Comparison of ENCODE assay signal across 22 mouse cellular contexts in the genomic region with DNA sequence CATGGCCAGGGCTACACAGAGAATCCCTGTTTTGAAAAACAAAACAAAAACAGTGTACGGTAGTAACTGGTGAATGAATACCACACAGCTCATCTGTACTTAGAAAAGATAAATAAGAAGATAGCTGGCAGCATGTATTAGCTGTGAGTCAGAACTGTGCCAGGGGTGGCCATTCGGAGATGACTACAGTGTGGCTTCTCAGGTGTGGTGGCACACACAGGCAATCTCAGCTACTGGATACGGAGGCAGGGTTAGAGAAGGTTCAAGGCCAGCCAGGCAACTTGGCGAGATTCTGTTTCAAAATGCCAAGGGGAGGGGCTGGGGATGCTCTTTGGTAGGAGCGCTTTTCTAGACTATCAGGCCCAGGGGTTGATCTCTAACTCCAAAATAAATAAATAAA. TPM values are rescaled to one million over a fixed set of nuclear protein-coding genes. Genes with fewer than 3 reads are reported as not detected.
A peak's percentile ranks its signal among the peaks of the same experiment; 100 is the strongest.
DNase-seq lines count a peak whose midpoint lies in the region; ATAC-seq and TF ChIP-seq lines count a peak whose summit lies in the region.
"Had no signal": no experiment of that assay in that cellular context is flagged by ENCODE, and none has a peak within 500 bp of the region (broad histone marks: within the 10 kb centered on the region; RNA-seq: fewer than 3 reads in every experiment).

No protein-coding gene starts in this region.

- 0 out of 2 replicates have a peak, but pooled peaks have one; percentile 16 for ATAC-seq in stomach, postnatal 0 days (ENCODE audit: low FRiP score, low TSS enrichment)
- ATAC-seq: CD4-positive, CD25-positive, alpha-beta regulatory T cell, adult 4 months; forebrain, embryonic 13.5 days; forebrain, embryonic 16.5 days had no signal

- no peak for TF ChIP-seq POLR2A in ES-Bruce4 (IDR thresholded peaks at IDR 0.05; ENCODE audit: insufficient read depth, low read length)

- peaks cover 15% of the 10 kb centered on the region for H3K4me1 ChIP-seq in ES-Bruce4 (ENCODE audit: control insufficient read depth, insufficient read depth, low read length)
- H3K4me1 ChIP-seq in stomach, postnatal 0 days (replicated peaks; ENCODE audit: control insufficient read depth, insufficient read depth) = 0 out of 2 replicates have a peak, but pooled peaks cover 2% of the 10 kb centered on the region
- H3K4me1 ChIP-seq: embryonic facial prominence, embryonic 12.5 days had no signal

- H3K4me2 ChIP-seq in stomach, postnatal 0 days (replicated peaks; ENCODE audit: low read depth) = no peak overlapping the region
- H3K4me2 ChIP-seq: embryonic facial prominence, embryonic 12.5 days; forebrain, embryonic 13.5 days had no signal

- H3K4me3 ChIP-seq in ES-Bruce4 (ENCODE audit: low read depth, low read length) = no peak overlapping the region
- H3K4me3 ChIP-seq in stomach, postnatal 0 days (ENCODE audit: low read depth, low read length) = no peak overlapping the region
- H3K4me3 ChIP-seq: embryonic facial prominence, embryonic 10.5 days; embryonic facial prominence, embryonic 12.5 days; forebrain, embryonic 13.5 days had no signal

- 90% methylated on average over 5 of the region's 5 CpGs for WGBS in stomach, postnatal 0 days

- H3K9me3 ChIP-seq in ES-Bruce4 (replicated peaks; ENCODE audit: control insufficient read depth, insufficient read depth, low read length, poor library complexity, severe bottlenecking) = no peaks in the 10 kb centered on the region
- H3K9me3 ChIP-seq in stomach, postnatal 0 days (ENCODE audit: control insufficient read depth, low read length) = no peaks in the 10 kb centered on the region
- H3K9me3 ChIP-seq: embryonic facial prominence, embryonic 10.5 days; embryonic facial prominence, embryonic 12.5 days; forebrain, embryonic 13.5 days; G1E had no signal

- TF ChIP-seq EP300 in ES-Bruce4 (IDR thresholded peaks at IDR 0.05; ENCODE audit: insufficient read depth, low read depth, low read length) = no peak
- no peak for TF ChIP-seq EP300 in stomach, postnatal 0 days (optimal IDR thresholded peaks at IDR 0.05)

- TF ChIP-seq CTCF in ES-Bruce4 (IDR thresholded peaks at IDR 0.05; ENCODE audit: low read depth, low read length) = no peak
- TF ChIP-seq CTCF in stomach, postnatal 0 days (IDR thresholded peaks at IDR 0.05; ENCODE audit: low read depth) = no peak

- peaks cover 2% of the 10 kb centered on the region; the same call in 1 of the 2 replicates for H3K36me3 ChIP-seq in ES-Bruce4 (ENCODE audit: control insufficient read depth, insufficient read depth, low read length, poor library complexity, severe bottlenecking)
- peaks cover 6% of the 10 kb centered on the region for H3K36me3 ChIP-seq in stomach, postnatal 0 days (ENCODE audit: control insufficient read depth, insufficient read depth, low read length)

- H3K9ac ChIP-seq in ES-Bruce4 (ENCODE audit: low read depth, poor library complexity, severe bottlenecking) = no peak overlapping the region
- no peak overlapping the region for H3K9ac ChIP-seq in stomach, postnatal 0 days (ENCODE audit: low read length)
- H3K9ac ChIP-seq: embryonic facial prominence, embryonic 12.5 days; forebrain, embryonic 13.5 days had no signal

- peak; percentile 48 to 69 for DNase-seq in adrenal gland, adult (ENCODE audit: inconsistent age in 2 of 2, low spot score in 1 of 2)
- DNase-seq in adrenal gland, postnatal 25 days = no peak
- peak; percentile 31 to 36 for DNase-seq in adrenal gland, postnatal 36 days
- no peak for DNase-seq in adrenal gland, adult 18-20 months (ENCODE audit: low spot score in 2 of 2)
- DNase-seq in stomach, postnatal 0 days (ENCODE audit: low spot score) = no peak
- DNase-seq in cerebellum, adult 11 months = no peak
- DNase-seq: adrenal gland, adult 8-10 months; adrenal gland, postnatal 14 days; B cell, adult 2 months; cerebellum, adult 11-12 months; cerebellum, adult 2 months; cerebellum, adult 9-10 months; cerebellum, postnatal 10 days; cerebellum, postnatal 25 days had no signal

- H3K27me3 ChIP-seq in ES-Bruce4 (ENCODE audit: control insufficient read depth, insufficient read depth, low read length, poor library complexity, severe bottlenecking) = no peaks in the 10 kb centered on the region
- H3K27me3 ChIP-seq in stomach, postnatal 0 days (ENCODE audit: control insufficient read depth, insufficient read depth, low read length) = no peaks in the 10 kb centered on the region
- H3K27me3 ChIP-seq: CH12.LX; embryonic facial prominence, embryonic 12.5 days; forebrain, embryonic 13.5 days had no signal

- H3K27ac ChIP-seq in ES-Bruce4 (ENCODE audit: insufficient read depth, low read length) = peak overlapping the region; percentile 78
- H3K27ac ChIP-seq in stomach, postnatal 0 days (replicated peaks) = no peak overlapping the region
- H3K27ac ChIP-seq: embryonic facial prominence, embryonic 10.5 days; embryonic facial prominence, embryonic 12.5 days; forebrain, embryonic 13.5 days had no signal

RNA-seq across cellular contexts. Expression of a gene that starts 14.6 kb away (rescaled TPM):
- 8.0 and 12.5 TPM in 2 replicates for total RNA-seq in adrenal gland, postnatal 25 days (2021)
- 1 to 10 TPM; 8.5 to 9.5 TPM for total RNA-seq in adrenal gland, postnatal 36 days (2021)
- 1 to 10 TPM; 5.6 to 8.2 TPM for total RNA-seq in adrenal gland, adult 18-20 months (2021)
- polyA plus RNA-seq in ES-Bruce4 (2011; ENCODE audit: insufficient read depth, insufficient read length, low read depth, missing spikeins) = 20.3 and 21.4 TPM in 2 replicates
- polyA plus RNA-seq in stomach, postnatal 0 days (2015; fragmentation: Nextera tagmentation; extraction: Ambion mirVana) = 2.6 and 3.3 TPM in 2 replicates

RNA-seq across cellular contexts. Expression of a gene that starts 22.6 kb away (rescaled TPM):
- total RNA-seq in adrenal gland, postnatal 25 days (2021) = 22.2 and 27.4 TPM in 2 replicates
- total RNA-seq in adrenal gland, postnatal 36 days (2021) = 10 to 100 TPM; 20.9 to 24.6 TPM
- total RNA-seq in adrenal gland, adult 18-20 months (2021) = 10 to 100 TPM; 24.3 to 25.1 TPM
- polyA plus RNA-seq in ES-Bruce4 (2011; ENCODE audit: insufficient read depth, insufficient read length, low read depth, missing spikeins) = 23.4 and 31.3 TPM in 2 replicates
- 9.6 and 12.9 TPM in 2 replicates for polyA plus RNA-seq in stomach, postnatal 0 days (2015; fragmentation: Nextera tagmentation; extraction: Ambion mirVana)

Comparison
In these comparisons a context has a peak if more than half of its experiments do, and no peak if none do; other contexts are left out.
1. DNase-seq: peak in adrenal gland, adult (2 of 2) and adrenal gland, postnatal 36 days (2 of 2); none in adrenal gland, postnatal 25 days (single experiment), adrenal gland, adult 18-20 months (0 of 2), stomach, postnatal 0 days (single experiment) and cerebellum, adult 11 months (single experiment).